Mouse (Mus musculus): ENCODE measurements around the gene Mpst. TPM values are rescaled to one million over a fixed set of nuclear protein-coding genes. Genes with fewer than 3 reads are reported as not detected.

Mpst gene
- 3.0 and 3.5 TPM in 2 replicates for polyA plus RNA-seq (2014; fragmentation: Nextera tagmentation; extraction: Ambion mirVana)

DNA sequence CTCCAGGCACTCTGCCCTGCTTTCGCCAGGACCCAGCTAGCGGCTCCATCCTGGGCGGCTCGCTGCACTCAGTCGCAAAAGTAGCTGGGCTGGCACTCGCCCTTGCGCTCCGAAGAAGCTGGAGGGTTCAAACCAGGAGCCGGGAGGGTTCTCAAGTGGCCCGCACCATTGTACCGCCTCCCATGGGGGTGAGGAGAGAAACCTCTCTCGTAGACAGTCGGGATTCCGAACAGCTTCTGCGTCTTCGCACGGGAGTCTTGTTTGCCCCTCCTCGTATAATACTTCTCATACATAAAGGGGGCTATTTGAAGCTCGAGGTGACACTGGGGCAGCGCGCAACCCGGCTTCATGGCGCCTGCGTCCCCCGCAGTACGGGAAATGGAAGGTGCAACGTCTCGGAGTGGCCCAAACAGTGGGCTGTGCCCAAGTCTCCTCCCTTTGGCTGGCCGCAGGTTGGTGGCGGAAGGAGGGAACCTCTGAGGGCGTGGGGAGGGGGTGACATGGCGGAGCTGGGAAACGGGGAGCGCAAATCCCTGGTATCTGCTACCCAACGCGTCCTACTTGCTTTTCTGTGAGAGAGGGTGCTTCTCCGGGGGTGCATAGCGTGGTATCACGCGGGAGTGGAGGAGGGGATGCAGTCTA lies at the start of gene Mpst:
Gene Mpst, plus strand, starts transcription at position 124 of the 642 bp plus-strand sequence.
- Histone ChIP-seq H3K4me2 (ENCODE audit: low read depth, low read length) (peak within 1 kb of the TSS; percentile 92), H3K4me3 (ENCODE audit: low read depth, low read length) (peak within 1 kb of the TSS; percentile 70)

GRCm38 (mm10) chr15:78365916-78366315 lies 40.3 kb upstream of the Mpst start:
- no peak for ATAC-seq (ENCODE audit: low read depth)
- H3K4me2 ChIP-seq (ENCODE audit: low read depth, low read length): no peak overlapping the region
- WGBS: 77% methylated on average over 2 of the region's 2 CpGs
- no peak overlapping the region for H3K9ac ChIP-seq (ENCODE audit: low read depth, low read length)
- H3K27me3 ChIP-seq (replicated peaks; ENCODE audit: control insufficient read depth, insufficient read depth, low read length): peaks cover 3% of the 10 kb centered on the region; the same call in 1 of the 2 replicates
- H3K9me3 ChIP-seq (ENCODE audit: control insufficient read depth, low read length): peaks cover 7% of the 10 kb centered on the region; the same call in 1 of the 2 replicates
- H3K4me1 ChIP-seq (ENCODE audit: control insufficient read depth, insufficient read depth, low read length): no peaks in the 10 kb centered on the region
- DNase-seq (ENCODE audit: low spot score): no peak
- H3K4me3 ChIP-seq (ENCODE audit: low read depth, low read length): no peak overlapping the region
- no peak overlapping the region for H3K27ac ChIP-seq (replicated peaks; ENCODE audit: low read depth, low read length)
- no peaks in the 10 kb centered on the region for H3K36me3 ChIP-seq (ENCODE audit: control insufficient read depth, insufficient read depth, low read length)

More for the DNA sequence above, at the start of gene Mpst:
- peak; percentile 93 for DNase-seq (ENCODE audit: low spot score)
- Histone ChIP-seq H3K4me1 (ENCODE audit: control insufficient read depth, insufficient read depth, low read length) (peaks cover 26% of the 10 kb centered on the region), H3K9me3 (ENCODE audit: control insufficient read depth, low read length) (no peaks in the 10 kb centered on the region), H3K27ac (replicated peaks; ENCODE audit: low read depth, low read length) (peak within 1 kb of the TSS; percentile 88), H3K27me3 (replicated peaks; ENCODE audit: control insufficient read depth, insufficient read depth, low read length) (peaks cover 31% of the 10 kb centered on the region), H3K9ac (ENCODE audit: low read depth, low read length) (peak within 1 kb of the TSS; percentile 71), H3K36me3 (ENCODE audit: control insufficient read depth, insufficient read depth, low read length) (no peaks in the 10 kb centered on the region)
- under 1% methylated on average over 36 of the region's 40 CpGs for WGBS
- ATAC-seq (ENCODE audit: low read depth): peak; percentile 87

DNA sequence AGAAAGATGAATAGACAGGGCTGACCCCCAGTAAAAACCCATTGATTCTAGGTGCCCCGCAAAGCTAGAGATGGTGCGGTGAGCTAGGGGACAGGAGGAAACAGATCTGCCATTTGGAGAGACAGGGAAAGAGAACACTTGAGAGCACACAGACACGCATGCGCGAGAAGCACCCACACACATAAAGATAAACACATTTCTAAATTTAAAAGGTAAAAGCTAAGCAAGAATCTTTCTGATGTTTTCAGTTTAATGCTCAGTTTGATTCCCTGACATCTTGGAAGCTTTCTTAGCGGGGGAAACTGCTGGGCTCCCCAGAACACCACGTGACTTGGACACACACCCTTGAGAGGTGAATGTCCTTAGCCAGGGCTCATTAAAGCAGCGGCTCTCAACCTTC lies 39.3 kb upstream of the Mpst start:
- Histone ChIP-seq H3K27ac (replicated peaks; ENCODE audit: low read depth, low read length) (no peak overlapping the region), H3K9me3 (ENCODE audit: control insufficient read depth, low read length) (peaks cover 6% of the 10 kb centered on the region; the same call in 1 of the 2 replicates), H3K4me2 (ENCODE audit: low read depth, low read length) (no peak overlapping the region), H3K4me3 (ENCODE audit: low read depth, low read length) (no peak overlapping the region), H3K9ac (ENCODE audit: low read depth, low read length) (no peak overlapping the region), H3K4me1 (ENCODE audit: control insufficient read depth, insufficient read depth, low read length) (no peaks in the 10 kb centered on the region), H3K36me3 (ENCODE audit: control insufficient read depth, insufficient read depth, low read length) (no peaks in the 10 kb centered on the region), H3K27me3 (replicated peaks; ENCODE audit: control insufficient read depth, insufficient read depth, low read length) (peaks cover 3% of the 10 kb centered on the region; the same call in 1 of the 2 replicates)
- DNase-seq (ENCODE audit: low spot score) (no peak), ATAC-seq (ENCODE audit: low read depth) (no peak)
- WGBS: 75% methylated on average over 8 of the region's 8 CpGs

- Histone ChIP-seq H3K9ac (ENCODE audit: low read depth, low read length) (no peak overlapping the region), H3K36me3 (ENCODE audit: control insufficient read depth, insufficient read depth, low read length) (no peaks in the 10 kb centered on the region), H3K4me2 (ENCODE audit: low read depth, low read length) (no peak overlapping the region), H3K9me3 (ENCODE audit: control insufficient read depth, low read length) (no peaks in the 10 kb centered on the region), H3K27ac (replicated peaks; ENCODE audit: low read depth, low read length) (no peak overlapping the region), H3K4me3 (ENCODE audit: low read depth, low read length) (no peak overlapping the region), H3K4me1 (ENCODE audit: control insufficient read depth, insufficient read depth, low read length) (no peaks in the 10 kb centered on the region), H3K27me3 (replicated peaks; ENCODE audit: control insufficient read depth, insufficient read depth, low read length) (peaks cover 3% of the 10 kb centered on the region; the same call in 1 of the 2 replicates)
- no peak for ATAC-seq (ENCODE audit: low read depth)
- WGBS: 64% methylated on average over 3 of the region's 3 CpGs
- DNase-seq (ENCODE audit: low spot score): no peak
Measured at GRCm38 (mm10) chr15:78367811-78368210, 38.4 kb upstream of the Mpst start.

DNA sequence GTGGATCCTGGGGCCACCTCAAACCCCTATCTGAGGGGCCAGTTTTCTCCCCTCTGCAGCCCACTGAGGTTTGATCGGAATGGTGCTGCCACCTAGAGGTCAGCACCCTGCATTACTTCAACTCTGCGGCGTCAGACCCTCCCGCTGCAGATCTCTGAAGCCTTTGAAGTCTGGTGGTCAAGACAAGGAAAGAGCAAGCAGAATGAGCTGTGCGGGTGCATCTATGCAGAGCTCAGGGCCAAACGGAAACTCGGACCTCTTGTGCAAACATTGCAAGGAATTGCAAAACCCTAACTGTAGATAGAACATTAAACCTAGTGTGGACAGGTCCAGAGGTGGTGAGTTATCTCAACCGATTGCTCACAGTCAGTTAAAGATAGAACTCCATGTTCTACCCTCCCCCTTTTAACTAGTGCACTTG lies 37.3 kb upstream of the Mpst start:
- Histone ChIP-seq H3K9ac (ENCODE audit: low read depth, low read length) (no peak overlapping the region), H3K36me3 (ENCODE audit: control insufficient read depth, insufficient read depth, low read length) (no peaks in the 10 kb centered on the region), H3K4me3 (ENCODE audit: low read depth, low read length) (no peak overlapping the region), H3K4me2 (ENCODE audit: low read depth, low read length) (no peak overlapping the region), H3K9me3 (ENCODE audit: control insufficient read depth, low read length) (no peaks in the 10 kb centered on the region), H3K27ac (replicated peaks; ENCODE audit: low read depth, low read length) (no peak overlapping the region), H3K27me3 (replicated peaks; ENCODE audit: control insufficient read depth, insufficient read depth, low read length) (peaks cover 3% of the 10 kb centered on the region; the same call in 1 of the 2 replicates), H3K4me1 (ENCODE audit: control insufficient read depth, insufficient read depth, low read length) (no peaks in the 10 kb centered on the region)
- WGBS: 13% methylated on average over 8 of the region's 8 CpGs
- DNase-seq (ENCODE audit: low spot score) (no peak), ATAC-seq (ENCODE audit: low read depth) (no peak)

DNA sequence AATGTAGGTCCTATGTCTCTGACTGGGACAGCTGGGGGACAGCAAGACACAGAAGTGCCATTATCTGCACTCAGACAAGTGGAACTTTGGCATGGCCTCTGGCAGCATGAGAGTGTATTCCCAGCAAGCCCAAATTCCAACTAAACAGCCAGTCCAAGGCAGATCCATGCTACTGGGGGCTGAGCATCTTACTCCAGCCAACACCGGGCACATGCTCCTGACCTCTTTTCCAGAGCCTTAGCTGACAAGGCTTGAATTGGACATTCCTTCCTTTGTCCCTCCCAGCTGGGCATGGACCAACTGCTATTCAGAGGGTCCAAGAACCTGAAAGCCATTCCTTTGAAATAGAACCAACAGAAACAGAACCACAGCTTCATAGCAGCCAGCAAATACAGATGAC lies 36.6 kb upstream of the Mpst start:
- Histone ChIP-seq H3K36me3 (ENCODE audit: control insufficient read depth, insufficient read depth, low read length) (no peaks in the 10 kb centered on the region), H3K4me3 (ENCODE audit: low read depth, low read length) (no peak overlapping the region), H3K27me3 (replicated peaks; ENCODE audit: control insufficient read depth, insufficient read depth, low read length) (peaks cover 3% of the 10 kb centered on the region; the same call in 1 of the 2 replicates), H3K4me2 (ENCODE audit: low read depth, low read length) (no peak overlapping the region), H3K4me1 (ENCODE audit: control insufficient read depth, insufficient read depth, low read length) (no peaks in the 10 kb centered on the region), H3K27ac (replicated peaks; ENCODE audit: low read depth, low read length) (no peak overlapping the region), H3K9ac (ENCODE audit: low read depth, low read length) (no peak overlapping the region), H3K9me3 (ENCODE audit: control insufficient read depth, low read length) (no peaks in the 10 kb centered on the region)
- DNase-seq (ENCODE audit: low spot score) (no peak), ATAC-seq (ENCODE audit: low read depth) (no peak)
- whole genome bisulfite sequencing: 79% methylated on average over 1 of the region's 1 CpGs

- ATAC-seq (ENCODE audit: low read depth): peak; percentile 79; the same call in 1 of the 2 replicates
- Histone ChIP-seq H3K9me3 (ENCODE audit: control insufficient read depth, low read length) (no peaks in the 10 kb centered on the region), H3K27me3 (replicated peaks; ENCODE audit: control insufficient read depth, insufficient read depth, low read length) (peaks cover 1% of the 10 kb centered on the region; the same call in 1 of the 2 replicates), H3K4me3 (ENCODE audit: low read depth, low read length) (no peak overlapping the region), H3K36me3 (ENCODE audit: control insufficient read depth, insufficient read depth, low read length) (no peaks in the 10 kb centered on the region), H3K4me2 (ENCODE audit: low read depth, low read length) (no peak overlapping the region), H3K4me1 (ENCODE audit: control insufficient read depth, insufficient read depth, low read length) (no peaks in the 10 kb centered on the region), H3K9ac (ENCODE audit: low read depth, low read length) (no peak overlapping the region), H3K27ac (replicated peaks; ENCODE audit: low read depth, low read length) (no peak overlapping the region)
- 61% methylated on average over 3 of the region's 3 CpGs for WGBS
- peak; percentile 52 for DNase-seq (ENCODE audit: low spot score)
Measured at GRCm38 (mm10) chr15:78372796-78373195, 33.4 kb upstream of the Mpst start.

GRCm38 (mm10) chr15:78374204-78374603 lies 32.0 kb upstream of the Mpst start:
- 62% methylated on average over 3 of the region's 3 CpGs for WGBS
- H3K4me2 ChIP-seq (ENCODE audit: low read depth, low read length): no peak overlapping the region
- H3K4me3 ChIP-seq (ENCODE audit: low read depth, low read length): no peak overlapping the region
- H3K9me3 ChIP-seq (ENCODE audit: control insufficient read depth, low read length): no peaks in the 10 kb centered on the region
- no peak overlapping the region for H3K27ac ChIP-seq (replicated peaks; ENCODE audit: low read depth, low read length)
- DNase-seq (ENCODE audit: low spot score) (no peak), ATAC-seq (ENCODE audit: low read depth) (no peak)
- H3K4me1 ChIP-seq (ENCODE audit: control insufficient read depth, insufficient read depth, low read length): no peaks in the 10 kb centered on the region
- no peak overlapping the region for H3K9ac ChIP-seq (ENCODE audit: low read depth, low read length)
- H3K36me3 ChIP-seq (ENCODE audit: control insufficient read depth, insufficient read depth, low read length): no peaks in the 10 kb centered on the region
- no peaks in the 10 kb centered on the region; the same call in 1 of the 2 replicates for H3K27me3 ChIP-seq (replicated peaks; ENCODE audit: control insufficient read depth, insufficient read depth, low read length)

GRCm38 (mm10) chr15:78377859-78378258 lies 28.4 kb upstream of the Mpst start:
- WGBS: 84% methylated on average over 10 of the region's 10 CpGs
- Histone ChIP-seq H3K27ac (replicated peaks; ENCODE audit: low read depth, low read length) (no peak overlapping the region), H3K4me3 (ENCODE audit: low read depth, low read length) (no peak overlapping the region), H3K4me1 (ENCODE audit: control insufficient read depth, insufficient read depth, low read length) (no peaks in the 10 kb centered on the region), H3K27me3 (replicated peaks; ENCODE audit: control insufficient read depth, insufficient read depth, low read length) (no peaks in the 10 kb centered on the region), H3K4me2 (ENCODE audit: low read depth, low read length) (no peak overlapping the region), H3K36me3 (ENCODE audit: control insufficient read depth, insufficient read depth, low read length) (no peaks in the 10 kb centered on the region), H3K9me3 (ENCODE audit: control insufficient read depth, low read length) (no peaks in the 10 kb centered on the region), H3K9ac (ENCODE audit: low read depth, low read length) (no peak overlapping the region)
- ATAC-seq (ENCODE audit: low read depth) (no peak), DNase-seq (ENCODE audit: low spot score) (no peak)
